Mouse (Mus musculus): ENCODE results near the gene Tmem252. TPM values are rescaled to one million over a fixed set of nuclear protein-coding genes. Genes with fewer than 3 reads are reported as not detected.
"Not testable (repeated sequence)": the region's sequence is repeated elsewhere in the genome, so short reads cannot be mapped to it uniquely, and the experiment has no call there.

Gene Tmem252
- polyA plus RNA-seq, 1 experiment from 2014 or later: 3.6 TPM

GRCm38 (mm10) chr19:24683016-24683720 lies 9.4 kb downstream of the Tmem252 start:
- Histone ChIP-seq H3K4me1 (peaks cover 26% of the 10 kb centered on the region), H3K27ac (replicated peaks) (peak overlapping the region; percentile 80), H3K9me3 (no peaks in the 10 kb centered on the region), H3K9ac (0 out of 2 replicates have a peak overlapping the region, but pooled peaks have one; percentile 17), H3K4me2 (no peak overlapping the region), H3K27me3 (replicated peaks) (no peaks in the 10 kb centered on the region), H3K4me3 (no peak overlapping the region), H3K36me3 (0 out of 2 replicates have a peak, but pooled peaks cover 11% of the 10 kb centered on the region)
- no peak for ATAC-seq (ENCODE audit: extremely low read depth, insufficient number of reproducible peaks, low FRiP score, low TSS enrichment)
- 31% methylated on average over 12 of the region's 12 CpGs for WGBS

GRCm38 (mm10) chr19:24686411-24686810 lies 12.6 kb downstream of the Tmem252 start:
- Histone ChIP-seq H3K36me3 (peaks cover 4% of the 10 kb centered on the region; the same call in 1 of the 2 replicates), H3K27me3 (replicated peaks) (no peaks in the 10 kb centered on the region), H3K4me3 (no peak overlapping the region), H3K9me3 (no peaks in the 10 kb centered on the region), H3K27ac (replicated peaks) (no peak overlapping the region), H3K4me1 (peaks cover 26% of the 10 kb centered on the region), H3K4me2 (no peak overlapping the region), H3K9ac (no peak overlapping the region)
- 83% methylated on average over 10 of the region's 10 CpGs for WGBS
- no peak for ATAC-seq (ENCODE audit: extremely low read depth, insufficient number of reproducible peaks, low FRiP score, low TSS enrichment)

GRCm38 (mm10) chr19:24688327-24688726 lies 14.5 kb downstream of the Tmem252 start:
- 81% methylated on average over 6 of the region's 6 CpGs for WGBS
- H3K4me3 ChIP-seq: no peak overlapping the region
- no peak for ATAC-seq (ENCODE audit: extremely low read depth, insufficient number of reproducible peaks, low FRiP score, low TSS enrichment)

GRCm38 (mm10) chr19:24689531-24689930 lies 15.7 kb downstream of the Tmem252 start:
- no peak for ATAC-seq (ENCODE audit: extremely low read depth, insufficient number of reproducible peaks, low FRiP score, low TSS enrichment)
- Histone ChIP-seq H3K4me1 (peaks cover 16% of the 10 kb centered on the region), H3K27ac (replicated peaks) (no peak overlapping the region), H3K9ac (no peak overlapping the region), H3K36me3 (peaks cover 21% of the 10 kb centered on the region), H3K9me3 (no peaks in the 10 kb centered on the region), H3K27me3 (replicated peaks) (no peaks in the 10 kb centered on the region), H3K4me2 (no peak overlapping the region), H3K4me3 (no peak overlapping the region)
- WGBS: 90% methylated on average over 4 of the region's 4 CpGs

More at GRCm38 (mm10) chr19:24688327-24688726, 14.5 kb downstream of the Tmem252 start:
- Histone ChIP-seq H3K4me2 (no peak overlapping the region), H3K9ac (no peak overlapping the region), H3K27ac (replicated peaks) (no peak overlapping the region), H3K36me3 (peaks cover 20% of the 10 kb centered on the region), H3K4me1 (peaks cover 24% of the 10 kb centered on the region), H3K27me3 (replicated peaks) (no peaks in the 10 kb centered on the region), H3K9me3 (no peaks in the 10 kb centered on the region)

DNA sequence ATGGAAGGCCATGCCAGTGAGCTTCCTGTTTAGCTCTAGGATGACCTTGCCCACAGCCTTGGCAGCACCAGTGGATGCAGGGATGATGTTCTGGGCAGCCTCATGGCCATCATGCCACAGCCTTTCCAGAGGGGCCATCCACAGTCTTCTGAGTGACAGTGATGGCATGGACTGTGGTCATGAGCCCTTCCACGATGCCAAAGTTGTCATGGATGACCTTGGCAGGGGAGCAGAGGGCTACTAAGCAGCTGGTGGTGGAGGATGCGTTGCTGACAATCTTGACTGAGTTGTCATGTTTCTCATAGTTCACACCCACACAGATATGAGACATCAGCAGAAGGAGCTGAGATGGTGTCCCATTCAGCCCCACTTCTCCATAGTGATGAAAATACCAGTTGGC lies 18.9 kb downstream of the Tmem252 start:
- peaks cover 21% of the 10 kb centered on the region for H3K36me3 ChIP-seq
- no peak overlapping the region for H3K27ac ChIP-seq (replicated peaks)
- peaks cover 16% of the 10 kb centered on the region for H3K4me1 ChIP-seq
- H3K4me3 ChIP-seq: no peak overlapping the region
- no peak overlapping the region for H3K9ac ChIP-seq
- no peaks in the 10 kb centered on the region for H3K9me3 ChIP-seq
- no peak overlapping the region for H3K4me2 ChIP-seq
- 64% methylated on average over 2 of the region's 2 CpGs for WGBS
- ATAC-seq (ENCODE audit: extremely low read depth, insufficient number of reproducible peaks, low FRiP score, low TSS enrichment): no peak
- H3K27me3 ChIP-seq (replicated peaks): no peaks in the 10 kb centered on the region

DNA sequence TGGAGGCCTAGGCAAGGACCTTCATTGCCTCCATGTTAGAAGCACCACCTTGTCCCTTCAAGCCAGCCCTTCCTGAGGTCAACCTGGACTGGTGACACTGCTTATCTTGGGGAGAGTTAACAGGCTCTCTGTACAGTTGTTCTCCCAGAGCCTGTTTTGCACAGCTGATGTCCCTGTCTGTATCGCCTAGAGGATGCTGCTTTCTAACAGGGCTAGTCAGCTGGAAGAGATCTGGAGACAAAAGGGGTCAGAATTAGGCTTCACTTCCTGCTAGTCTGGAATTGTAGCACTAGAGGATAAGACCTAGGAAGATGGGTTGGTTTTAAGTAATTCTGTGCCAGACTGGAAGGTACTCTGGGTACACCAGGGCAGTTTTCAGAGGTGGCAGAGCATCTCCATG lies 24.1 kb downstream of the Tmem252 start:
- no peaks in the 10 kb centered on the region for H3K27me3 ChIP-seq (replicated peaks)
- H3K9ac ChIP-seq: no peak overlapping the region
- ATAC-seq (ENCODE audit: extremely low read depth, insufficient number of reproducible peaks, low FRiP score, low TSS enrichment): no peak
- H3K4me2 ChIP-seq: no peak overlapping the region
- peaks cover 25% of the 10 kb centered on the region for H3K4me1 ChIP-seq
- peaks cover 8% of the 10 kb centered on the region; the same call in 1 of the 2 replicates for H3K36me3 ChIP-seq
- H3K4me3 ChIP-seq: no peak overlapping the region
- WGBS: 34% methylated on average over 1 of the region's 1 CpGs
- H3K9me3 ChIP-seq: no peaks in the 10 kb centered on the region
- H3K27ac ChIP-seq (replicated peaks): peak overlapping the region; percentile 9; the same call in 1 of the 2 replicates

DNA sequence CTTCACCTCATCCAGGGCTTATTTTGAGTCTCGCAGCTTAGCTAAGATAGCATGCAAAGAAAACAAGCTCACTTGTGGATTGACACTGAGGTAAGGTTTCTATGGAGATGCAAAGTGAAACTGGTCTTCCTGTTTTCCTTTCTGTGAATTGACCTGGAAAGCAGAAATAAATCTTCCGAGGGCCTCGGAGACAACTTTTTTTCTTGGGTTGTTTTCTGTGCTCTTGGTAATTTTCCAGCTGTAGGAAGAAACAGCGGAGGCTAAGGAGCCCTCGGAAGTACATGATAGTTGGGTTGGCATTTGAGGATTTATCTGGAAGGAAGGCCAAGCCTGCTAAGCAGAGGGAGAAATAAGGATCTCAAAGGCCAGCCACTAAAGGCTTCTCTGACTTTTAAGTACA lies 24.8 kb downstream of the Tmem252 start:
- 54% methylated on average over 5 of the region's 5 CpGs for WGBS
- H3K9ac ChIP-seq: no peak overlapping the region
- H3K4me3 ChIP-seq: no peak overlapping the region
- H3K27me3 ChIP-seq (replicated peaks): no peaks in the 10 kb centered on the region
- no peak overlapping the region; the same call in 1 of the 2 replicates for H3K27ac ChIP-seq (replicated peaks)
- H3K4me2 ChIP-seq: no peak overlapping the region
- no peak for ATAC-seq (ENCODE audit: extremely low read depth, insufficient number of reproducible peaks, low FRiP score, low TSS enrichment)
- peaks cover 25% of the 10 kb centered on the region for H3K4me1 ChIP-seq
- H3K9me3 ChIP-seq: no peaks in the 10 kb centered on the region
- 0 out of 2 replicates have a peak, but pooled peaks cover 3% of the 10 kb centered on the region for H3K36me3 ChIP-seq

DNA sequence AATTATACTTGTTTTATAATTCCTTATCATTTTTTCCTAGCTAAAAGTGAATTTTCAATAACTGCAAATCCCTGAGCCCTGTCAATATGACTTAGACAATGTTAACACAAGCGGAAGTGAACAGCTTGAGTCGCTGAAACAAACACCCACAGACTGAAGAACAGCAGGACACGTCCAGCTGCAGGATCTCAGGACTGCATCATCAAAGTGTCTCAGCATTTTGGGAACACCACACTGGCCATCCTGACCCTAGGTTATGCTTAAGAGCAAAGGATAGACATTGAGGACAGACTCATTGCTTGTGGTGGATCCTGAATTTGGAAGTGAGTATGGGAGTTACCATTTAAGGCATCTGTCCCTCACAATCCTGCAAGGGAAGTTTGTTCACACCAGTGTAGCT lies 25.4 kb downstream of the Tmem252 start:
- H3K4me1 ChIP-seq: peaks cover 25% of the 10 kb centered on the region
- no peak overlapping the region for H3K9ac ChIP-seq
- 78% methylated on average over 3 of the region's 3 CpGs for WGBS
- no peak for ATAC-seq (ENCODE audit: extremely low read depth, insufficient number of reproducible peaks, low FRiP score, low TSS enrichment)
- no peak overlapping the region for H3K4me3 ChIP-seq
- H3K27me3 ChIP-seq (replicated peaks): no peaks in the 10 kb centered on the region
- no peak overlapping the region; the same call in 1 of the 2 replicates for H3K27ac ChIP-seq (replicated peaks)
- H3K36me3 ChIP-seq: 0 out of 2 replicates have a peak, but pooled peaks cover 3% of the 10 kb centered on the region
- no peaks in the 10 kb centered on the region for H3K9me3 ChIP-seq
- no peak overlapping the region for H3K4me2 ChIP-seq

GRCm38 (mm10) chr19:24699910-24700309 lies 26.1 kb downstream of the Tmem252 start:
- 0 out of 2 replicates have a peak, but pooled peaks cover 3% of the 10 kb centered on the region for H3K36me3 ChIP-seq
- no peak overlapping the region for H3K4me2 ChIP-seq
- no peak overlapping the region for H3K27ac ChIP-seq (replicated peaks)
- no peak overlapping the region for H3K9ac ChIP-seq
- H3K9me3 ChIP-seq: no peaks in the 10 kb centered on the region
- peaks cover 30% of the 10 kb centered on the region for H3K4me1 ChIP-seq
- ATAC-seq (ENCODE audit: extremely low read depth, insufficient number of reproducible peaks, low FRiP score, low TSS enrichment): no peak
- H3K4me3 ChIP-seq: no peak overlapping the region
- H3K27me3 ChIP-seq (replicated peaks): no peaks in the 10 kb centered on the region

DNA sequence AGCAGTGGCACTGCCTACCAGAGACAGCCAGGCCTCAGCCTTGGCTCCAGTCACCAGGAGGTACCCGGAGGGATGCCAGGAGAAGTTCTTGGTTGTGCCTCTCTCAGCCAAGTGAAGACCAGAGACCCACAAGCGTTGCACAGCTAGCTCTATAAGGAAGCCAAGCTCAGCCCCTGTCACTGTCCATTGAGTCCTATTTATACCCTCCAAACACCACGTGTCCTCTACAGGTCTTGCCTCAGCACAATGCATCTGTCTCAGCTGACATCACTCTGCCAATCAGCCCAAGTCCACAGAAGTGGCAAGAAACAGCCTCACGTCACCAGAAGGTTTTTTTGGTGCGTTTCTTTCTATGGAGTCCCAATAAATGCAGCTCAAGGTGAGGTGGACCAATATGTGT lies 26.9 kb downstream of the Tmem252 start:
- 62% methylated on average over 5 of the region's 5 CpGs for WGBS

GRCm38 (mm10) chr19:24701716-24702115 lies 27.9 kb downstream of the Tmem252 start:
- Histone ChIP-seq H3K4me2 (no peak overlapping the region), H3K27me3 (replicated peaks) (no peaks in the 10 kb centered on the region), H3K9ac (no peak overlapping the region), H3K36me3 (0 out of 2 replicates have a peak, but pooled peaks cover 3% of the 10 kb centered on the region), H3K4me3 (no peak overlapping the region), H3K4me1 (peaks cover 42% of the 10 kb centered on the region), H3K27ac (replicated peaks) (no peak overlapping the region), H3K9me3 (no peaks in the 10 kb centered on the region)
- 62% methylated on average over 8 of the region's 8 CpGs for WGBS
- ATAC-seq (ENCODE audit: extremely low read depth, insufficient number of reproducible peaks, low FRiP score, low TSS enrichment): no peak

More for the DNA sequence above, 26.9 kb downstream of the Tmem252 start:
- Histone ChIP-seq H3K27me3 (replicated peaks) (no peaks in the 10 kb centered on the region), H3K27ac (replicated peaks) (no peak overlapping the region), H3K36me3 (0 out of 2 replicates have a peak, but pooled peaks cover 3% of the 10 kb centered on the region), H3K9ac (no peak overlapping the region), H3K4me1 (peaks cover 32% of the 10 kb centered on the region), H3K4me2 (no peak overlapping the region), H3K4me3 (no peak overlapping the region), H3K9me3 (no peaks in the 10 kb centered on the region)
- no peak for ATAC-seq (ENCODE audit: extremely low read depth, insufficient number of reproducible peaks, low FRiP score, low TSS enrichment)

GRCm38 (mm10) chr19:24703168-24703567 lies 29.4 kb downstream of the Tmem252 start:
- WGBS: 55% methylated on average over 1 of the region's 1 CpGs
- not testable (repeated sequence) for H3K9ac ChIP-seq; ATAC-seq (ENCODE audit: extremely low read depth, insufficient number of reproducible peaks, low FRiP score, low TSS enrichment); H3K9me3 ChIP-seq; H3K27ac ChIP-seq (replicated peaks); H3K36me3 ChIP-seq; H3K4me2 ChIP-seq; H3K27me3 ChIP-seq (replicated peaks); H3K4me3 ChIP-seq
- peaks cover 52% of the 10 kb centered on the region for H3K4me1 ChIP-seq
